ENCODE assay signal across 6 mouse cellular contexts in the genomic region with DNA sequence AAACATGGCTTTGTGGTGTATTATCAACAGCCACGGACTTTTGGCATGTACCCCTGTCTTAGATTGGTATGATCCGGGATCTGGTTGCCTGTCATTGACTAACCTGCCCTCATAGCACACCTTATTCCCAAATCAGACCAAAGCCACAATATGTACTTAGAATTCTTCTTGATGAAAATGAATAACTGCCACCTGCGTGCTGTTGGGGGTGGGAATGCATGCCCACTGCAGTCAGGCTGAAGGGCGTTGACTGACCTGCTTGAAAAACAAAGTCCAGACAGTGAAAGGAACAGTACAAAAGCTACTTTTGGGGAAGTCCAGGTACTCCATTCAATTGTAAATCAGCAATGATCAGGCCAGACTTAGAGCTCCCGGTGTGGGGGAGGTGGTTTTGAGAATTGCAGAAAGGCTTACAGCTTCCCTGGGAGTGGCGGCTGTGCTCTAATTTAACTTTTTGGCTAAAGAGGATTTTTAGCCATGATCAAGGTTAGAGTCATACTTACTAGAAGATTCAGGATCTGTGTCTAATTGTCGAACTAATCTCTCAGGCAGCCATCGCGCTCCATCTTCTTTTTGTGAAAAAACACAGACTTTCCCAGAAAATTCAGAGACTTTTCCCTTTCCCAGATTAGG.
DNase-seq lines count a peak whose midpoint lies in the region; TF ChIP-seq lines count a peak whose summit lies in the region.
"Not testable (repeated sequence)": the region's sequence is repeated elsewhere in the genome, so short reads cannot be mapped to it uniquely, and the experiment has no call there.

No protein-coding gene starts in this region.

- intact Hi-C loops in heart, postnatal 25 days (cut with DNase I), result not testable (repeated sequence)

- DNase-seq in ES-CJ7 (ENCODE audit: low read depth, low spot score) (peak; percentile 0), R1 (ENCODE audit: low read depth, low spot score) (peak; percentile 2)
- peak; percentile 1 for DNase-seq in heart, postnatal 25 days (ENCODE audit: low spot score)
- DNase-seq in ovary, adult 18-20 months (ENCODE audit: low spot score), result peak; percentile 2
- peak; percentile 18 for DNase-seq in urinary bladder, adult 2 months (ENCODE audit: low spot score)

- H3K4me1 ChIP-seq in ES-Bruce4 (ENCODE audit: control insufficient read depth, insufficient read depth, low read length), result not testable (repeated sequence)

- H3K36me3 ChIP-seq in ES-Bruce4 (ENCODE audit: control insufficient read depth, insufficient read depth, low read length, poor library complexity, severe bottlenecking), result not testable (repeated sequence)

- TF ChIP-seq CTCF in ES-Bruce4 (IDR thresholded peaks at IDR 0.05; ENCODE audit: low read depth, low read length), result not testable (repeated sequence)

- not testable (repeated sequence) for H3K4me3 ChIP-seq in ES-Bruce4 (ENCODE audit: low read depth, low read length)

- H3K27me3 ChIP-seq in ES-Bruce4 (ENCODE audit: control insufficient read depth, insufficient read depth, low read length, poor library complexity, severe bottlenecking), result not testable (repeated sequence)

- not testable (repeated sequence) for H3K9ac ChIP-seq in ES-Bruce4 (ENCODE audit: low read depth, poor library complexity, severe bottlenecking)

- not testable (repeated sequence) for TF ChIP-seq POLR2A in ES-Bruce4 (IDR thresholded peaks at IDR 0.05; ENCODE audit: insufficient read depth, low read length)

- not testable (repeated sequence) for TF ChIP-seq EP300 in ES-Bruce4 (IDR thresholded peaks at IDR 0.05; ENCODE audit: insufficient read depth, low read depth, low read length)

- peak overlapping the region; percentile 41 for H3K27ac ChIP-seq in ES-Bruce4 (ENCODE audit: insufficient read depth, low read length)

- peaks cover 19% of the 10 kb centered on the region for H3K9me3 ChIP-seq in ES-Bruce4 (replicated peaks; ENCODE audit: control insufficient read depth, insufficient read depth, low read length, poor library complexity, severe bottlenecking)
